Mouse (Mus musculus): ENCODE measurements around the gene Fam151a. TPM values are rescaled to one million over a fixed set of nuclear protein-coding genes. Genes with fewer than 3 reads are reported as not detected.

Fam151a gene
- not detected for polyA plus RNA-seq (2021)

DNA sequence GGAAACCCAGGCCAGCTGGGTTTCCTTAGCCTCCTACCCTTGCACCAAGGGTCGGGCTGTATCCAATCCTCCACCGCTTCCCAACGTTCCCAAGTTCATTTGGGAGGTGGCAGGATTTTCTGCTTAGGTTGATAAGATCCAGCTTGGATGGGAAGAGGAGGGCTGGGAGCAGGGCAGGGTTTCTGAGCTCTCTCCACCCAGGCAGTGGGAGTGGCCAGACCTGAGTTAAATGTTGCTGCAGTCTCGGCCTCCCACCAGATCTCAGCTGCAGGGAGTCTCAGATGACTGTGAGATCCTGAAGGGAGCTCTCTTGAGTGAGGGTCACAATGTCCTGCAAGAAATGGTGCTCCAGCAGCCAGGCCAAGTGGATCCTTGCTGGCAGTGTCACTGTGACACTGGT, at the start of gene Fam151a:
Fam151a (plus strand) TSS at position 254 of the 400 bp plus-strand sequence.
- DNase-seq (ENCODE audit: low read depth, low spot score): no peak
- TF ChIP-seq CTCF (IDR thresholded peaks at IDR 0.05): no peak
- ChIA-PET CTCF (no interaction called here), POLR2A (no interaction called here)
- H3K27me3 ChIP-seq: peaks cover 1% of the 10 kb centered on the region
- in situ Hi-C loops (cut with MboI; ENCODE audit: low pct_unique_long_range_greater_than_20kb): no loop called here
- no peak for ATAC-seq

DNA sequence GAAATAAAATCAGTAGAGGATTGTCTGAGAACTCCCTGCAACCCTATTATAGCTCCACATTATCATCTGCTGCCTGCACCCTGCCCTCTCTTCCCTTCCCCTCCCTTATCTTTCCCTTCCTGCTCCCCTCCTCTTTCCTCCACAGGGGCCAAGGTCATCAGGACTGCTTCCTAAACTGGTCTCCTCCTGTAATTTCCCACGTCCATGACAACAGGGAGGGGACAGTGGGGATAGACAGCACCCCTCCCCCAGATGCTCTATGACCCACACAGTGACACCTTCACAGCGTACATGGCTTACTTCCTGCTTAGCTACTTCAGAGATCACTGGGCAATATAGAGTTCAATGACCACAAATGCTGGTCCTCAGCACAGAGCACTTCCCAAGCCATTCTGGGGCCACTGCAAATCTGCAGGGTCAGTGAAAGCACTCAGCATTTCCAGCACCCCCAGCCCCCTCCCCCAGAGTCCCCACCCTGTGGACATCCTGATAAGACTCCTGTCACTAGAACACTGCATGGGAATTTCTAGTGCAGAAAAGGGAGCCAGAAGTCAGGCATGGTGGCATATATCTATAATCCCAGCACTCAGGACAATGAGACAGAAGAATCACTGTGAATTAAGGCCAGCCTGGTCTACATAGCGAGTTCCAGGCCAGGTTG, 44.9 kb upstream of the Fam151a start:
- CTCF ChIA-PET: no interaction called here
- in situ Hi-C loops (cut with MboI; ENCODE audit: low pct_unique_long_range_greater_than_20kb): no loop called here
- no peak for ATAC-seq
- peaks cover 4% of the 10 kb centered on the region for H3K27me3 ChIP-seq
- POLR2A ChIA-PET: no interaction called here
- no peak for TF ChIP-seq CTCF (IDR thresholded peaks at IDR 0.05)
- DNase-seq (ENCODE audit: low read depth, low spot score): no peak

DNA sequence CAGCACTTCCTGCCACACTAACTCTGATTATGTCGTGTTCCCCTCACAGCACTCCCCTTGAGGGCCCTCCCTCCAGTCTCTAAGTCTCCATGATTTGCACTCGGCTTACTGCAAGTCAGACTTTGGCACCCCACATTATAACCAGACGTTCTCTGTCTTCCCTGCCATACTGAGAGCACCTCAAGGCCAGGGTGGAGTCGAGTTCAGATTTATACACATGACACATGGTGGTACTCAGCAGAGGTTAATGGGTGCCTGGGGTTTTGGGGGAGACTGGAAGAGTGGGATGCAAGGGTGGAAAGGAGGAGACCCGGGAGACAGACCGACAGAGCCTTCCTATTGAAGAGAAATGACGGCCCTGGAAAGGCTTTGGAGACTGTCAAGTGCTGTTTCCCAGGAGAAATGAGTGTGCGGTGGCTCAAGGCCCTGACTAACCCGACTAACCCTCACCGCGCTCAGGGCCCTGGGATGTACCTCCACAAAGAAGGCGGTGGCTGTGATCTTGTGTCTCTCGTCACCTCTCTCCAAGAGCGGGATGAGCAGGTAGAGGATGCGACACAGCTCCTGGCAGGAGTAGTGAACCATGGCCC, 39.8 kb upstream of the Fam151a start:
- no peak for TF ChIP-seq CTCF (IDR thresholded peaks at IDR 0.05)
- in situ Hi-C loops (cut with MboI; ENCODE audit: low pct_unique_long_range_greater_than_20kb): no loop called here
- ChIA-PET POLR2A (no interaction called here), CTCF (no interaction called here)
- DNase-seq (ENCODE audit: low read depth, low spot score): no peak
- peaks cover 4% of the 10 kb centered on the region for H3K27me3 ChIP-seq
- ATAC-seq: no peak

DNA sequence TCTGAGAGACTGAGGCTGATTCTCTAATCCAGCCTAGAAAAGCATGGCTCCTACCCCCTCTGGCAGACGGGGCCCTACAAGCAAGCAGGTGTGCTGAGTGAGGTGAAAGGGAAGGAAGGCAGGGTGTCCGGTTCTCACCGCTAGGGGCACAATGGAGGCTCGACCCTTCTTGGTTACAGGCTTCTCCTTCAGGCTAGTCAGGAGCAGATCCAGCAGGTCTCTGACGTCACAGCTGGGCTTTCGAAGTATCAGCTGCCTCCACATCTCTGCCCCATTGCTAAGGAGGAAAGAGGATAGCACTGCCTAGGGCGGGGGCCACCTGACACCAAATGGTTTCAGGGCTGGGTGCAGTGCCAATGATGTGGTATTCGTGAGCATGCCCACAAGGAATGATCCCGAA, 33.7 kb upstream of the Fam151a start:
- POLR2A ChIA-PET: no interaction called here
- ATAC-seq (no peak), DNase-seq (ENCODE audit: low read depth, low spot score) (no peak)
- in situ Hi-C loops (cut with MboI; ENCODE audit: low pct_unique_long_range_greater_than_20kb): loop anchor here (10.0 kb wide), 1 partner anchor 85 kb away; the partner anchor contains the start of gene Lexm
- H3K27me3 ChIP-seq: no peaks in the 10 kb centered on the region
- CTCF ChIA-PET: interaction anchor here (2.3 kb wide), 1 partner anchor 86 kb away, joined by 9 read pairs; no protein-coding TSS in a partner anchor
- no peak for TF ChIP-seq CTCF (IDR thresholded peaks at IDR 0.05)

DNA sequence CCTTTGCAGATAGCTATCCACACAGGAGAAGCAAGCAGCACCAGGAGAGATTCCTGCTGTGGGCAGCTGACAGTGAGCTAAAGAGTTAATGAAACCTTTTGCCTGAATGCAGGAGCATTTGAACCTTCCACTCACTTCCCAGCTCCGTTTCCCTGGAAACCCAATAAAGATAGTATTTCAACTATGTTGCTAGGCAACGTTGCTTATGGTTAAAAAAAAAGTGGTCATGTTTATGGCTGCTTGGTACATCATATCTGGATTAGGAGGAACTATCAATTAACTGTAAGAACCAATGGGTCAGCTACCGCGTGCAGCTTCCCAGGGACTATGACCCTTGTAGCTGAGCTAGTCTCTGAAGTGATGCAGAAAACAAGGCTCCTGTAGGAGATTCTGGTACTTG, 32.9 kb upstream of the Fam151a start:
- no peaks in the 10 kb centered on the region for H3K27me3 ChIP-seq
- ChIA-PET POLR2A (interaction anchor here (0.6 kb wide), 1 partner anchor 91 kb away, joined by 8 read pairs; no protein-coding TSS in a partner anchor), CTCF (interaction anchor here (0.9 to 2.3 kb wide), 3 partner anchors 8 to 87 kb away, joined by 3 to 9 read pairs (median 4); no protein-coding TSS in a partner anchor)
- ATAC-seq (no peak), DNase-seq (ENCODE audit: low read depth, low spot score) (no peak)
- no peak for TF ChIP-seq CTCF (IDR thresholded peaks at IDR 0.05)
- in situ Hi-C loops (cut with MboI; ENCODE audit: low pct_unique_long_range_greater_than_20kb): loop anchor here (10.0 kb wide), 1 partner anchor 86 kb away; the partner anchor contains the start of gene Lexm

DNA sequence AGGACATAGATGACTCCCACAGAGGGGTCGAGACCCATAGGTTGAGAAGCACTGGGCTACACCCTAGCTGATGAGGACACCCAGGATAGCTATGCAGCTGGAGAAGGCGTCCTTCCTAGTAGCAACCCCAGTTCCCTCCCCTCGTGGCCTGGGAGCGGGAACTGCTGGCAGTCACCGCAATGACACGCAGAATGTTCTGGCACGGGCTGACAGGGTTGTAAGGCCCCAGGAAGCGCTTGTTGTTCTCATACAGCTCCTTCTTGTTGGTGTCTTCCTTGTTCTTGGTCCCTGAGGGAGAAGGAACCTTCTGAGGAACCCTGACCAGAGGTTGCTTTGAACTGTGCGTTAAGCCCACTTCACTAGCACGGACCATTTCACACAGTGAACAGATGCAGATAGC, 29.7 kb upstream of the Fam151a start:
- ATAC-seq (no peak), DNase-seq (ENCODE audit: low read depth, low spot score) (no peak)
- H3K27me3 ChIP-seq: no peaks in the 10 kb centered on the region
- in situ Hi-C loops (cut with MboI; ENCODE audit: low pct_unique_long_range_greater_than_20kb): loop anchor here (10.0 kb wide), 1 partner anchor 89 kb away; the partner anchor contains the start of gene Lexm
- ChIA-PET POLR2A (no interaction called here), CTCF (interaction anchor here (1.9 to 5.1 kb wide), 2 partner anchors 73 to 89 kb away, joined by 5 to 33 read pairs; no protein-coding TSS in a partner anchor)
- TF ChIP-seq CTCF (IDR thresholded peaks at IDR 0.05): no peak

DNA sequence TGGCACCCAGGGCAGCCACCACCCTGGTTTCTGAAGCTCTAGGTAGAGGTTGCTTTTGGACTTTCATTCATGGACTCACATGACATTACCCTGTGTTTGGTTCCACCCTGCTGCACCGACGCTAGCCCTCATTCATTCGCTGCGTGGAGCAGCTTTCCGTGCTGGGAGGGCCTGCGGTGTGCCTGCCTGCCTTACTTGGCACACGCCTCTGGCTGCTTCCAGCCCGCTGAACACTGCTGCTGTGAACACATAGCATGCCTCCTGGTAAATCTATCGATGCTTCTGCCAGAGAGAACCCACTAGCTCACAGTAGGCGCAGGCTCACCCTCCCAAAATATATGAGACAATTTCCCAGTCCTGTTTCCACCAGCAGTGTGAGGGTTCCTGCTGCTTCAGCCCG, 29.3 kb upstream of the Fam151a start:
- ChIA-PET POLR2A (no interaction called here), CTCF (interaction anchor here (1.9 to 5.1 kb wide), 2 partner anchors 73 to 90 kb away, joined by 5 to 33 read pairs; no protein-coding TSS in a partner anchor)
- in situ Hi-C loops (cut with MboI; ENCODE audit: low pct_unique_long_range_greater_than_20kb): loop anchor here (10.0 kb wide), 1 partner anchor 90 kb away; the partner anchor contains the start of gene Lexm
- DNase-seq (ENCODE audit: low read depth, low spot score): no peak
- H3K27me3 ChIP-seq: no peaks in the 10 kb centered on the region
- ATAC-seq: no peak
- no peak for TF ChIP-seq CTCF (IDR thresholded peaks at IDR 0.05)

DNA sequence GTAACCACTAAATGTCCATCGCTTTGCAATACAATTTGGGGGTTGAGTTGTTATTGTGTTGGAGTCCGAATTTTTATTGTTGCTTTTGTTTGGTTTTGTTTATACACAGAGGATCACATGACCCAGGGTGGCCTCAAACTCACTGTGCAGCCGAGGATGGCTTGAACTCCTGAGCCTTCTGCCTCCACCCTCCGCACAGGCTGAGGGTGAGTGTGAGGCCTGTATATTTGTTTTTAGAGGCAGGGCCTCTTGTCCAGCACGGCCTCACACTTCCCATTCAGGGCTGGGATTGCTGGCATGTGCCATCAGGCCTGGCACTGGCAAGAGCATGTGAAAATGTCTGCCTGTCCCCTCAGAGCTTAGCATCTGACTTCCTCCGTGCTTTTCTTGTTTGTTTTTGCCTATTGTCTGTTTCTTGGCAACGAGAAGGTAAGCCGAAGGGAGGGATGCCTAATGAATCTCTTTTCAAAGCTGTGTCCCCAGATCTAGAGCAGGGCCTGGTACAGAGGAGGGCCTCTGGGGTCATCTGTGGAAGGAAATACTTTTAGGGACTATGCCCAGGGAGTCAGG, 28.5 kb upstream of the Fam151a start:
- ChIA-PET POLR2A (no interaction called here), CTCF (interaction anchor here (1.9 to 5.1 kb wide), 2 partner anchors 74 to 91 kb away, joined by 5 to 33 read pairs; no protein-coding TSS in a partner anchor)
- no peak for TF ChIP-seq CTCF (IDR thresholded peaks at IDR 0.05)
- in situ Hi-C loops (cut with MboI; ENCODE audit: low pct_unique_long_range_greater_than_20kb): loop anchor here (5.0 to 10.0 kb wide), 3 partner anchors 73 to 233 kb away; partner anchors contain the start of gene Lexm
- no peak for DNase-seq (ENCODE audit: low read depth, low spot score)
- H3K27me3 ChIP-seq: peaks cover 3% of the 10 kb centered on the region
- ATAC-seq: no peak

DNA sequence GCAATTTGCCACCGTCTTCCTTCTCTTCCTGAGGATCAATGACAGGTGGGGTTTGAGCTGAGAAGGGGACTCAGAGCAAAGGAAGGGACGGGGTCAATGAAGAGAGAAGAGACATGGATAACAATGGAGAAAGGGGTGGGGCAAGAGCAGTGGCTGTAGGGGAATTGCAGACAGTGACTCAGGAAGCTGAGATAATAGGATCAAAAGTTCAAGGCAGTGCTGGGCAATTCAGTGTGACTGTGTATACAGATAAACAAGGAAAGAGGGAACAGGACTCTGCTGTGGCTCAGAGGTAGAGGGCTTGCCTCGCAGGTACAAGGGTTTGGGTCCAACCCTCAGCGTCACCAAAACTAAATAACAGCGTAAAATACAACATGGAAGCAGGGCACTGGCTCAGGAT, 25.7 kb upstream of the Fam151a start:
- ChIA-PET CTCF (interaction anchor here (0.8 to 5.1 kb wide), 4 partner anchors 12 to 93 kb away, joined by 3 to 33 read pairs (median 4); no protein-coding TSS in a partner anchor), POLR2A (interaction anchor here (1.6 kb wide), 1 partner anchor 93 kb away, joined by 5 read pairs; no protein-coding TSS in a partner anchor)
- peaks cover 10% of the 10 kb centered on the region for H3K27me3 ChIP-seq
- ATAC-seq (no peak), DNase-seq (ENCODE audit: low read depth, low spot score) (no peak)
- in situ Hi-C loops (cut with MboI; ENCODE audit: low pct_unique_long_range_greater_than_20kb): loop anchor here (5.0 to 10.0 kb wide), 3 partner anchors 76 to 236 kb away; partner anchors contain the start of gene Lexm
- TF ChIP-seq CTCF (IDR thresholded peaks at IDR 0.05): no peak

DNA sequence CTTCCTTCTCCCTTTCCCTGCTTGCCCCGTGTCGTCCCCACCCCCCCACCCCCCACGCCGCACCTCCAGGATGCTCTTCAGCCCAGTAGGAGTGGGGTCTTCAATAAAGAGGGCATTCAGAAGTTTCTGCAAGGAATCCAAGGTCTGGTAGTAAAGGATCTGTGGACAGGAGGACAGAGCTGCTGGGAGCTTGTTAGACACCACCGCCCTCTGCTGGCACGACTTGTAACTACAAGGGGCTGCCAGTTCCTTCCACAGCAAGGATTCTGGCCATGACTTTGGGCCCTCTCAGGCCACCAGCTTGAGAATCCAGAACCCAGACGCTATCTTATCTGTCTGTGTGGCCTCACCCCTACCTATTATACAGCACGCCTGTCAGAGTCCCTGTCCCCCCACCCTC, 25.3 kb upstream of the Fam151a start:
- H3K27me3 ChIP-seq: peaks cover 10% of the 10 kb centered on the region
- in situ Hi-C loops (cut with MboI; ENCODE audit: low pct_unique_long_range_greater_than_20kb): loop anchor here (5.0 to 10.0 kb wide), 3 partner anchors 76 to 236 kb away; partner anchors contain the start of gene Lexm
- no peak for DNase-seq (ENCODE audit: low read depth, low spot score)
- ATAC-seq: no peak
- ChIA-PET POLR2A (interaction anchor here (1.6 kb wide), 1 partner anchor 93 kb away, joined by 5 read pairs; no protein-coding TSS in a partner anchor), CTCF (interaction anchor here (0.8 to 5.1 kb wide), 5 partner anchors 13 to 94 kb away, joined by 3 to 33 read pairs (median 3); no protein-coding TSS in a partner anchor)
- TF ChIP-seq CTCF (IDR thresholded peaks at IDR 0.05): peak; percentile 88

Data from Patski (cell line).